Mouse (Mus musculus) layer of hippocampus, postnatal 36 days (tissue): ENCODE data around the gene Rhbdf1. TPM values are rescaled to one million over a fixed set of nuclear protein-coding genes. Genes with fewer than 3 reads are reported as not detected.
"Not testable (repeated sequence)": the region's sequence is repeated elsewhere in the genome, so short reads cannot be mapped to it uniquely, and the experiment has no call there.

ENCODE experiments used
- DNase-seq, 2 experiments: peaks; one replicate each; pipeline ENCODE4 v3.0.0; 2022
- total RNA-seq, 2 experiments: library from RNA; stranded (reverse); gene quantifications; 2 replicates each; pipeline ENCODE4 v1.2.3; 2021

Gene Rhbdf1
- total RNA-seq, 2 experiments from 2014 or later, result 13.4 to 16.5 TPM

DNA sequence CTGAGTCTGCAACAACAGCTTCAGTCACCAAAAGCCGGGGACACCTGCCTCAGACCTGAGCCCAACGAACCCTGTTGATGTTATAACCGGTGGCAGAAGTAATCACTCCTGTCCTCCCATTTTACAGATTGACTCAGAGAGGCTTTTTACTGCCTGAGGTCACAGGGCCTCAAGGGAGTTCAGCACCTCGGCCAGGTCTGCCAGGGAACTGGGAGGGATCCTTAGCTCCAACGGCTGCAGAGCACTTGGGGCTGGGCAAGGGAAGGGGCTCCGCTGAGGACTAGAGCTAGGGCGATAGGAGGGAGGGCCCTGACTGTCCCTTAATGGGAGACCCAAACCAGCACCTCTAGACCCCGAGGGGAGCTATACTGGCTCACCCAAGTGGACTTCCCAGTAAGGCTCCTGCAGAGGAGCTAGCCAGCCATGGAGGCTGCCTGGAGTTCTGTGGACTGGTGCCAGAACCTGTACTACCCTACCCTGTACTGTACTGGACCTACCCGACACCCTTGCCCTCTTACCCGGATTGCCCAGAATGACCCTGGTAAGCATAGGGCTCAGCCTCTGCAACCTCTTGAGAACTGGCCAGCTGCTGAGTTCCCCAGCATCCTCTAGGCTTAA, 1.4 kb downstream of the Rhbdf1 start:
- DNase-seq, result no peak

GRCm38 (mm10) chr11:32219287-32219686, 2.8 kb downstream of the Rhbdf1 start:
- no peak for DNase-seq

DNA sequence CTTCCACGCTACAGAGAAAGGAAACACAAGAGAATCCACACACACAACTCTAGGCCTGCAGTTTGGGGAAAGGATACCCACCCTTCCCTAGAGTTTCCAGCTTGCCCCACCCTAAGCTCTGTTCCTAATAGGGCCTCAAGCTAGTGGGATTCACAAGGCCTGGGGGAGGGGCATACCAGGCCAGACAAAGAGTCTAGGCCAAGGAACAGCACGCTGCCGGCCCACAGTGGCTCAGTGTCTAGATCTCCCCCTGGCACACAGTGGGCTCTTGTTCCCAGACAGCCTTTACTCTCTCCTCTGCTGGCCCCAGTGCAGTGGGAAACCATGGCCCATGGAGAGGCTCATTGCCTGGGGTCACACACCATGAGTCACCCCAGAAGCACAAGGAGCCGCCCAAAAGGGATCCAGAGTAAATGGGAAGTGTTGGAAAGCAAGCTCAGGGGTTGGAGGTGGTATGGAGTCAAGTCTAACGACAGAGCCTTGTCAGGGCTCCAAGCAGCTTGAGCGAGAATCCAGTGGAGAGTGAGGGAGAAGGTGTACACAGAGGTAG, 3.5 kb downstream of the Rhbdf1 start:
- DNase-seq, result peak in 1 of 2 experiments; percentile 26

DNA sequence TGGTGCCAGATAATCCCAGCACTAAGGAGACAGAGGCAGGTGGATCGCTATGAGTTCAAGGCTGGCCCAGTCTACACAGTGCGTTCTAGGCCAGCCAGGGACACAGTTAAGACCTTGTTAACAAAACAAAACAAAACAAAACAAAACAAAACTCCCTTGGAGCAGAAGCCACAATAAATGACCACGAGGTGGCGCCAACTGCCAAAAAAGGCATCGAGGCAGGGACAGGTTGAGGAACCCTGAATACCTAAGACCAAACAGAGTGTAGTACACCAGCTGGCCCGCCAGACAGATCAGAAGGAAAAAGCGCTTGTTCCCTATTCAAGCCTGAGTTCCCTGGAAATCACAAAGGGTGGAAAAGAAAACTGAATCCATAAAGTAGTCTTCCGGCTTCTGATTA, 5.2 kb downstream of the Rhbdf1 start:
- DNase-seq, result peak in 1 of 2 experiments; percentile 65

- DNase-seq, result no peak
These were observed 6.5 kb downstream of the Rhbdf1 start for GRCm38 (mm10) chr11:32215372-32216162.

- no peak for DNase-seq
These were observed 11.5 kb downstream of the Rhbdf1 start for GRCm38 (mm10) chr11:32210623-32211022.

DNA sequence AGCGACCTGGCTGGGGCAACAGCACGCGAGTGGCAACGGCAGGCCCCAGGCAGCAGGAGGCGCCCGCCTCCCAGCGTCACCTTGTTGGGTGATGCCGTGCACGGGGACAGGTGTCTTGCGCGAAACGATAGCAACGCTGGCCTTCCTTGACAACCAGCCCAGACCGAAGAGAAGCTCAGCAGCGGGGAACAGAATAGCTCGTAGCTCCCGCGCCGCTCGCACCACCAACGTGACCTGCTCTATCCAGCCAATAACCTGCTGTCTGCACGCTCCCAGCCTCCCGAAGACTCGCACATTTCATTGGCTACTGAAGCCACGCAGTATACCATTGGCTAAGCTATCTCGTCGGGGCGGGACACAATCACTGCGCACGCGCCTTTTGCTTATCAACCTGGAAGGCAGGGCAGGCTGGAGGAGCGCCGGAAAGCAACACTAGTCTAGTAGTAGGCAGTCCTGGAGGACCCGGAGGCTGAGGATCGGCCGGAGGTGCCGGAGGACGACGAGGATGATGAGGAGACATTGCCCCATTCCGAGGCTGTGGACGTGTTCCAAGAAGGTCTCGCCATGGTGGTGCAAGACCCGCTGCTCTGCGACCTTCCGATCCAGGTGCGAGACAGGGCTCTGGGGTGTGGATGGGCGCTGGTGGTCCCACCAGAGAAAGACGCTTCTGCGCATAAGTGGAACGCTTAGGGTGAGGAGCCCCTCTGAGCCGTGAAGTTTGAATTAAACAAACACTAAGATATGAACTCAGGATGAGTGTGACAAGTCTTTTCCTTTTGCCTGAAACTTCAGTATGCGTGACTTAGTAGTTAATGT, 16.8 kb downstream of the Rhbdf1 start, which contains the start of gene Snrnp25:
TSS of gene Snrnp25 (plus strand) at position 358 of the 816 bp plus-strand sequence.
- peak; percentile 91 to 94 for DNase-seq

GRCm38 (mm10) chr11:32201922-32202685, 20.0 kb downstream of the Rhbdf1 start:
- DNase-seq, result no peak

DNA sequence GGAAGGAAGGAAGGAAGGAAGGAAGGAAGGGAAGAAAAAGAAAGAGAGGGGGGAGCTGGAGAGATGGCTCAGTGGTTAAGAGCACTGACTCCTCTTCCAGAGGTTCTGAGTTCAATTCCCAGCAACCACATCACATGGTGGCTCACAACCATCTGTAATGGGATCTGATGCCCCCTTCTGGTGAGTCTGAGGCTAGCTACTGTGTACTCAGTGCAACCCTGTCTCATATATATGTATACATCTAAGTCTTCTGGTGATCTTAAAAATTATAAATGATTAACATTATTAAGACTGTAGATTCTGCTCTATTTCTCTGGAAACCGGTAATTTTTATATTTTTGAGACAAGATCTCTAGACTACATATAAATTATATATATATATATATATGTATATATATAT, 21.1 kb downstream of the Rhbdf1 start:
- DNase-seq, result not testable (repeated sequence)

GRCm38 (mm10) chr11:32200075-32200601, 22.0 kb downstream of the Rhbdf1 start, which contains the start of gene Il9r:
TSS of gene Il9r (minus strand) at chr11:32200279.
- no peak for DNase-seq

DNA sequence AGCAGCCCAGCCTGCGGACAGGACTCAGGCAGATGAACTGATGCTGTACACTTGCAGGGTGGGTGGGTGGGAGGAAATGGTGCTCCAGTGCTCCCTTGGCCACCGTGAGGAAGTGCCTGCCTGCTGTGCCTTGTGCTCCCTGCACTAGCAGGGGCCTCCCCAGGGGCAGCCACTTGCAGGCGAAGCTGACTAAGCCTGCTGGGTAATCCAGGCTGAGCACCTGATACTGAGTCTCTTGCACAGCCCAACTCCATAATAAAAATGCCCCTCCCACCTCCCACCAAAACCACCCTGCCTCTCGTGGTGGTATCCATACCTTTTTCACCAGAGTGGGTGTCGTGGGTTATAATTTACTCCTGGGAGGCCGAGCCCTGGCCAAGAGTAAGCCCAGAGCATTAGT, 22.9 kb downstream of the Rhbdf1 start:
- no peak for DNase-seq

GRCm38 (mm10) chr11:32198256-32198955, 23.7 kb downstream of the Rhbdf1 start:
- DNase-seq, result no peak

- DNase-seq, result no peak
These were observed 24.3 kb downstream of the Rhbdf1 start for GRCm38 (mm10) chr11:32197766-32198165.

DNA sequence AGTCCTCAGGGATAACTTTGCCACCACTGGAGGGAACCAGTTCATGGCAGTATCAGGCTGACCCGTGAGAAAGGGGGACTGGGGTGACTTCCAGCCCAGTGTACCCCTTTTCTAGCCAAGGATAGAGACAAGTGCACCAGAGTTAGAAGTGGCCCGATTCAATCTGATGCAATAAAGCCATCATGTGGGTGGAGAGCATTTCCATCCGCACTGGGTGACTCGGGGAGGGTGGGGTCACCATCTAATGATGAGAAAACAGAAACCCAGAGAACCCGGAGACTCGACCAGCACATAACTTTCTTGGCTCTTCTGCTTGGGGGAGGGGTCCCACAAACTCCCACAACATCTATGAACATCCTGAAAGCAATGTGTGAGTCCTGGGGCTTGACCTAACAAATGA, 25.4 kb downstream of the Rhbdf1 start:
- no peak for DNase-seq

DNA sequence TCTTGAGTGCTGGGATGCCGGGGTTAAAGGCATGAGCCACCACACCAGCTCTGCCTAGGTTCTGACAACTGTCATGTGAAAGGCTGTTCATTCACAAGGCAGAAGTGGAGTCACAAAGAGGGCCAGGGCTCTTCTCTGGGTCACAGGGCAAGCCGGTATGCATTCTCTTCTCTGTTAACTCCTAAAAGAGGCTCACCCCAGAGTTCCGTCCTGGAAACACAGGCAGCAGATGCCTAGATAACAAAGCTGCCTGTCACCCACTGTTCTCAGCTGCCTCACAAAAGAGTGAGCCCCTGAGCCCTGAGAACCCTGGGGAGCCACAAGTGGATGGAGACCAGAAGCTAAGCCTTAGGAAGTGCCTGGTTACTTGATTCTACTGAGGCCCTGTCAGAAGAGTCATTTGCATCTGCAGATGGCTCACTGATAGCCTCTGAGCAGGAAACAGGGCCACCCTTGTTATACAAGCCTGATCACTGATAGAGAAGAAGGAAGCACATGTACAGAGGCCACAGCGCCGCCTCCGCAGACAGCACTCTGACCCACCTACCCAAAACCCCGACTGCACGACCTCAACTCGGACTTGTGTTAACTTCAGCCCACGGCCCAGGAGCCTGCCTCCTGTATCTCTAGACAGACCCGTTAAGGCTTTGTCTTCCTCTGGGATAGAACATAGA, 26.1 kb downstream of the Rhbdf1 start:
- DNase-seq, result no peak

DNA sequence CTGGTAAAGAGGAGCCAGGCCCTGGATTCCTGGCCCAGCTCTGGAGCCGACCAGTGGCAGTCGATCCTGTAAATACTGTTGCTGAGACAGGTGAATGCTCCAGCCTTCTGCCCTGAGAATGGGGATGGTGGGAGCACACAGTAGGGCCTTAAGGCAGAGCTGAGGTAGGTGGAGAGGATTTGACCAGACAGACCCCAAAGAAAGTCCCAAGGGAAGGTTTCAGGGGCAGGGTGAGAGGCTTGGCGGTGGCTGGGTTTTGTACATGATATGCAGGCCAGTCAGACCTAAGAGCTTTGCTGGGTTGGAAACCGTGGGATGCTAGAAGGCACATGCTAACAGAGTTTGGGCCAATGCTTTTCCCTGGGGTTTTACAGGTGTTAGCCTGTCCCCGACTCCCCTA, 27.5 kb downstream of the Rhbdf1 start:
- DNase-seq, result no peak

GRCm38 (mm10) chr11:32194086-32194485, 28.0 kb downstream of the Rhbdf1 start:
- no peak for DNase-seq

DNA sequence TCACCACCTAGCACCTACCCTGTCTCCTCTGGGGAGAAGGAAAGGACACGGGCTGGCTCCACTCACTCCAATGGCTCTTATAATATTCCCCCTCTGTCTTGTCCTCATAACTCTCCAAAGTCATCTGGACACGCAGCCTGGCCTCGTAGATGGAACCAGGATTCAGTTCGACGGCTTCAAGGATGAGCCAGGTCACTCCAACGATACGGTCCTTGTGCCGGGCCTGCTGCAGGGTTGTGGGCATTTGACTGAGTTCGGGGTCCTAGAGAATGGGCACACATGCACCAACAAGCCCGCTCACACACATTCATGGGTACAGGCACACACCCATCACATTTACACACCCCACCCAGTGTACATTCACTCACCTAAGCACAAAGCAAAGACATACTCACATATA, 28.9 kb downstream of the Rhbdf1 start:
- no peak for DNase-seq

- DNase-seq, result no peak
These were observed 31.4 kb downstream of the Rhbdf1 start for GRCm38 (mm10) chr11:32190603-32191110.

DNA sequence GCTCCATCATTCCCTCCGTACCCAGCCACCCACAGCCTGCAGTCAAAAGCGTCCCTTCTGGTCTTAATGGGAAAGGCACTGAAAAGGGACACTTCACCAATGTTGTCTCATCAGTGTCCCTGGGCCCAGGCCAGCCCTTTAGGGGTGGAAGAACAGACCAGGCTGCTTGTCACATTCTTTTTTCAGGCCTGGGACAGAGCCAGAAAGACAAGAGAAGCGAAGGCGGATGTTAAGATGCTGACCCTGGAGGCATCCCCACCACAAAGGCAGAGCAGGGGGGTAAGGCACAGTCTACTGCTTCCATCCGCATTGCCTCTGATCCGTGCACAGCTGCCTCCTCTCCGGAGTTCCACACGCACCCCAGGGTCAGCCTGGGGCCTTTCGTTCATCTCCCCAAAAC, 32.0 kb downstream of the Rhbdf1 start:
- DNase-seq, result no peak
